Mouse (Mus musculus): Measurements from ENCODE around the gene Tpm3.

The Tpm3 gene

DNA sequence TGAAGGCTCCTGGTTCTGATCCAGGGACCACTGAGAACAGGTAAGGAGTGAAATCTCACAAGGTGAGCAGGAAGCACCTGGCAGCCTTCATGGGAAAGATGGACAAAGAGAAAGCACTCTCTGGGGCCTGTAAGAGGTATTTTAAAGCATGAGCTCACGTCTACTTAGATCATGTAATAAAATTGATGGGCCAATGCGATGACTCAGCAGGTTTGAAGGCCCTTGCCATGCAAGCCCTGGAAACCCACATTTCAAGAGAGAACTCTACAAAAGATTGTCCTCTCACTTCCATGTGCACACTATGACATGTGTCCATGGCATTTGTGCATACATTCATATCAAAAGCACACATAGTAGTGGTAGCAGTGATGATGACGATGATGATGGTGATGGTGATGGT is 67.5 kb downstream of the Tpm3 start:
- DNase-seq = no peak

DNA sequence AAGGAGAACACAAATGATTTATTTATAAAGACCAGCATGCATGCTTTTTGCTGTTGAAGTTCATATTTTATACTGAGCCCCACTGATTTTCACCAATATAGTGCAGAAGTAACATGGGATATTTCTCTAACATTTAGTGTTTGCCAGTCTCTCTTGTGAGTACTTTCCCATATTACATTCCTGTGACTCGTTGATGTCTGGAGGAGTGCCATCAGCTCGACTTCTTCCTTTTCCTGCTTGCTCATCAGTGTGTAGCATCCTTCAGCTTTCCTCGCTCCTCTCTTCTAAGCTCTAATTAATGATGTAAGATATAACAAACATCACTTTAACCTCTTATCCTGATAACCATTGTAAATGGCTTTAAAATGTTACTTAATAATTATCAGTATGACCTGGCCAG is 73.0 kb downstream of the Tpm3 start:
- no peak for DNase-seq

DNA sequence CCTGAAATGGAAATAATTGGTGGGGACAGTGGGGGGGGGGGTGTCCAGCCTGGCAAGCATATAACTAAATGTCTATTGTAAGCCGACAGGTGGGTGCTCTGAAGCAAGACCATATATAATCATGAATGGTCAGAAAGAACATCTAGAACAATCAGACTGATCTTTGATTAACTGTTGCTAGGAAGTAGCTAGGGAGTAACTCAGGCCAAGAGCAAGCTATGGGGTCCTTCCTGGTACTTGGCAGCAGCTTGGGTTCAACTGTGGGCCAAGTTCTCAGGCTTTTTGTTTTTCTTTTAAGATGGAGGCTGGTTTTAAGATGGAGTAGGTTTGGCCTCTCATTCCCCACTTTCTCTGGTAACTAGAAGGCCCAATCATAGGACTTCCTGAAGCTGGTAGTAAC is 74.2 kb downstream of the Tpm3 start:
- DNase-seq = no peak
